Mouse (Mus musculus) testis, adult 2 months (tissue): ENCODE data around the gene Gimap5.

ENCODE experiments used
- CTCF ChIP-seq: fragments of 200-500 bp; IDR thresholded peaks from 2 replicates; pipeline ENCODE4 v1.5.1; 2012; ENCODE audit warnings: low read depth, mild to moderate bottlenecking, inconsistent platforms, low read length, moderate library complexity; ENCODE audit not compliant: control insufficient read depth, insufficient read depth, insufficient replicate concordance
- POLR2A ChIP-seq: fragments of 200-500 bp; IDR thresholded peaks from 2 replicates; pipeline ENCODE4 v1.6.1; 2012; ENCODE audit warnings: low read depth, mild to moderate bottlenecking, inconsistent platforms, low read length, moderate library complexity; ENCODE audit not compliant: control insufficient read depth

DNA sequence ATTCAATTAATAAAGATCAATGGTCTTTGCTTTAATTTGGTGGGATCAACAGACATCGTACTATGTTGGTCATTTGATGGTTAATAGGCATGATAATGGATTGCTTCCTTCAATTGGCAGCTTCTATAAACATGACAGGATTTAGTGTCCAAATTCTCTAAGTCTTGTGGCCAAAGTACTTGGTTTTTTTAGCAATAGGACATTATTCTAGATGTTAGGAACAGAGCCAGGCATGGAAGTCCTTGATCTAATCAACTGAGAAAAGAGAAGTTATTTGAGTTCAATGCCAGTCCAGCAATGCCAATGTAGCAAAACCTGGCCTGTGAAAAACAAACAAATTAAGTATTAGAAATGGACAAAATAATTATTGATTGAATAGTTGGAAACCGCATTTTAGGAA, 39.6 kb downstream of the Gimap5 start:
- TF ChIP-seq POLR2A (no peak), CTCF (no peak)
